Mouse (Mus musculus): Measurements from ENCODE around the gene Dnal4. TPM values are rescaled to one million over a fixed set of nuclear protein-coding genes. Genes with fewer than 3 reads are reported as not detected.

The Dnal4 gene
- 5.6 TPM for polyA plus RNA-seq (2014; fragmentation: Illumina TruSeq; extraction: RNeasy Lipid Tissue Mini Kit (QIAGEN cat#74804); ENCODE audit: low read depth, low replicate concordance)

GRCm38 (mm10) chr15:79777749-79778148, at the start of gene Dnal4:
Gene Dnal4, minus strand, starts transcription at chr15:79777849.

GRCm38 (mm10) chr15:79804352-79805071, 26.9 kb upstream of the Dnal4 start, which contains the start of gene Nptxr:
Gene Nptxr, minus strand, starts transcription at chr15:79804766.

GRCm38 (mm10) chr15:79741921-79742705, 35.5 kb downstream of the Dnal4 start, which contains the start of gene Sun2:
Gene Sun2, minus strand, starts transcription at chr15:79742536.

Other genes with a start within 250 kb of the Dnal4 start
- gene Ddx17, start 231.1 kb downstream of the Dnal4 start, polyA plus RNA-seq (2014; fragmentation: Illumina TruSeq; extraction: RNeasy Lipid Tissue Mini Kit (QIAGEN cat#74804); ENCODE audit: low read depth, low replicate concordance), result 234 TPM
- 34.5 TPM for gene Dmc1, start 172.7 kb downstream of the Dnal4 start, polyA plus RNA-seq (2014; fragmentation: Illumina TruSeq; extraction: RNeasy Lipid Tissue Mini Kit (QIAGEN cat#74804); ENCODE audit: low read depth, low replicate concordance)
- 42.9 TPM for gene Fam227a, start 118.9 kb downstream of the Dnal4 start, polyA plus RNA-seq (2014; fragmentation: Illumina TruSeq; extraction: RNeasy Lipid Tissue Mini Kit (QIAGEN cat#74804); ENCODE audit: low read depth, low replicate concordance)
- 10.6 TPM for gene Cby1, start 118.7 kb downstream of the Dnal4 start, polyA plus RNA-seq (2014; fragmentation: Illumina TruSeq; extraction: RNeasy Lipid Tissue Mini Kit (QIAGEN cat#74804); ENCODE audit: low read depth, low replicate concordance)
- gene Tomm22, start 107.0 kb downstream of the Dnal4 start, polyA plus RNA-seq (2014; fragmentation: Illumina TruSeq; extraction: RNeasy Lipid Tissue Mini Kit (QIAGEN cat#74804); ENCODE audit: low read depth, low replicate concordance), result 709 TPM
- gene Josd1, start 89.9 kb downstream of the Dnal4 start, polyA plus RNA-seq (2014; fragmentation: Illumina TruSeq; extraction: RNeasy Lipid Tissue Mini Kit (QIAGEN cat#74804); ENCODE audit: low read depth, low replicate concordance), result 20.2 TPM
- gene Gtpbp1, start 87.0 kb downstream of the Dnal4 start, polyA plus RNA-seq (2014; fragmentation: Illumina TruSeq; extraction: RNeasy Lipid Tissue Mini Kit (QIAGEN cat#74804); ENCODE audit: low read depth, low replicate concordance), result 2.8 TPM
- gene Sun2, start 35.3 kb downstream of the Dnal4 start, polyA plus RNA-seq (2014; fragmentation: Illumina TruSeq; extraction: RNeasy Lipid Tissue Mini Kit (QIAGEN cat#74804); ENCODE audit: low read depth, low replicate concordance), result 2.1 TPM
- 0.83 TPM for gene Nptxr, start 26.9 kb upstream of the Dnal4 start, polyA plus RNA-seq (2014; fragmentation: Illumina TruSeq; extraction: RNeasy Lipid Tissue Mini Kit (QIAGEN cat#74804); ENCODE audit: low read depth, low replicate concordance)
- gene Npcd, start 56.4 kb upstream of the Dnal4 start, polyA plus RNA-seq (2014; fragmentation: Illumina TruSeq; extraction: RNeasy Lipid Tissue Mini Kit (QIAGEN cat#74804); ENCODE audit: low read depth, low replicate concordance), result not detected
- 0.90 TPM for gene Cbx6, start 56.8 kb upstream of the Dnal4 start, polyA plus RNA-seq (2014; fragmentation: Illumina TruSeq; extraction: RNeasy Lipid Tissue Mini Kit (QIAGEN cat#74804); ENCODE audit: low read depth, low replicate concordance)
- 3.6 TPM for gene Apobec3, start 113.8 kb upstream of the Dnal4 start, polyA plus RNA-seq (2014; fragmentation: Illumina TruSeq; extraction: RNeasy Lipid Tissue Mini Kit (QIAGEN cat#74804); ENCODE audit: low read depth, low replicate concordance)
- gene Cbx7, start 193.3 kb upstream of the Dnal4 start, polyA plus RNA-seq (2014; fragmentation: Illumina TruSeq; extraction: RNeasy Lipid Tissue Mini Kit (QIAGEN cat#74804); ENCODE audit: low read depth, low replicate concordance), result 2.8 TPM
- 0.08 TPM for gene Pdgfb, start 237.1 kb upstream of the Dnal4 start, polyA plus RNA-seq (2014; fragmentation: Illumina TruSeq; extraction: RNeasy Lipid Tissue Mini Kit (QIAGEN cat#74804); ENCODE audit: low read depth, low replicate concordance)

Data from testis, adult 10 weeks (tissue).